ENCODE assay signal across 7 mouse cellular contexts in genomic region chr13:21160041-21160511, GRCm38 (mm10). TPM values are rescaled to one million over a fixed set of nuclear protein-coding genes. Genes with fewer than 3 reads are reported as not detected.
DNase-seq lines count a peak whose midpoint lies in the region; ATAC-seq lines count a peak whose summit lies in the region.

No protein-coding gene starts in this region.

- H3K4me2 ChIP-seq in lung, embryonic 16.5 days (ENCODE audit: low read depth, low read length) = peak overlapping the region; percentile 93
- H3K4me2 ChIP-seq in embryonic facial prominence, embryonic 12.5 days (replicated peaks) = peak overlapping the region; percentile 76
- H3K4me2 ChIP-seq in hindbrain, embryonic 11.5 days (replicated peaks; ENCODE audit: low read depth, low read length) = peak overlapping the region; percentile 86
- peak overlapping the region; percentile 83 for H3K4me2 ChIP-seq in midbrain, embryonic 12.5 days (replicated peaks)

- H3K27me3 ChIP-seq in lung, embryonic 16.5 days (ENCODE audit: control insufficient read depth, insufficient read depth, low read depth, low read length) = no peaks in the 10 kb centered on the region
- no peaks in the 10 kb centered on the region for H3K27me3 ChIP-seq in embryonic facial prominence, embryonic 12.5 days
- no peaks in the 10 kb centered on the region for H3K27me3 ChIP-seq in hindbrain, embryonic 11.5 days (ENCODE audit: control insufficient read depth, insufficient read depth, low read length)
- peaks cover 7% of the 10 kb centered on the region; the same call in 1 of the 2 replicates for H3K27me3 ChIP-seq in midbrain, embryonic 12.5 days

- H3K4me3 ChIP-seq in lung, embryonic 16.5 days (ENCODE audit: low read length) = peak overlapping the region; percentile 86
- peak overlapping the region; percentile 57 for H3K4me3 ChIP-seq in embryonic facial prominence, embryonic 12.5 days
- H3K4me3 ChIP-seq in hindbrain, embryonic 11.5 days (ENCODE audit: low read depth, low read length) = peak overlapping the region; percentile 46
- H3K4me3 ChIP-seq in midbrain, embryonic 12.5 days = peak overlapping the region; percentile 60

- whole genome bisulfite sequencing in lung, embryonic 16.5 days = under 1% methylated on average over 16 of the region's 16 CpGs
- under 1% methylated on average over 16 of the region's 16 CpGs for WGBS in embryonic facial prominence, embryonic 12.5 days
- under 1% methylated on average over 16 of the region's 16 CpGs for WGBS in hindbrain, embryonic 11.5 days
- under 1% methylated on average over 16 of the region's 16 CpGs for WGBS in midbrain, embryonic 12.5 days

- H3K9ac ChIP-seq in lung, embryonic 16.5 days (ENCODE audit: low read length) = peak overlapping the region; percentile 64
- peak overlapping the region; percentile 45 for H3K9ac ChIP-seq in embryonic facial prominence, embryonic 12.5 days
- H3K9ac ChIP-seq in hindbrain, embryonic 11.5 days (ENCODE audit: low read depth, low read length) = peak overlapping the region; percentile 31
- peak overlapping the region; percentile 53 for H3K9ac ChIP-seq in midbrain, embryonic 12.5 days (replicated peaks)

- no peak overlapping the region for H3K27ac ChIP-seq in lung, embryonic 16.5 days (ENCODE audit: low read length)
- H3K27ac ChIP-seq in embryonic facial prominence, embryonic 12.5 days = no peak overlapping the region
- no peak overlapping the region for H3K27ac ChIP-seq in hindbrain, embryonic 11.5 days (ENCODE audit: low read depth, low read length)
- no peak overlapping the region for H3K27ac ChIP-seq in midbrain, embryonic 12.5 days (replicated peaks)

- peak; percentile 7; the same call in 1 of the 2 replicates for ATAC-seq in lung, embryonic 16.5 days (ENCODE audit: low read depth)
- ATAC-seq in embryonic facial prominence, embryonic 12.5 days (ENCODE audit: insufficient number of reproducible peaks, insufficient read depth, low FRiP score, low TSS enrichment) = peak; percentile 44; the same call in 1 of the 2 replicates
- ATAC-seq in hindbrain, embryonic 11.5 days (ENCODE audit: low FRiP score) = peak; percentile 34
- ATAC-seq in midbrain, embryonic 12.5 days (ENCODE audit: low FRiP score, low read depth) = peak; percentile 41
- no peak for ATAC-seq in activated CD4-positive, CD25-positive, alpha-beta regulatory T cell, adult 4 months

- no peak for DNase-seq in lung, postnatal 25 days (ENCODE audit: low spot score)
- peak; percentile 52 for DNase-seq in hindbrain, embryonic 11.5 days (ENCODE audit: low spot score)
- DNase-seq in layer of hippocampus, adult 9-11 months = no peak

- peaks cover 5% of the 10 kb centered on the region; the same call in 1 of the 2 replicates for H3K4me1 ChIP-seq in lung, embryonic 16.5 days (replicated peaks; ENCODE audit: control insufficient read depth, insufficient read depth, low read length)
- H3K4me1 ChIP-seq in embryonic facial prominence, embryonic 12.5 days = no peaks in the 10 kb centered on the region; the same call in 1 of the 2 replicates
- no peaks in the 10 kb centered on the region for H3K4me1 ChIP-seq in hindbrain, embryonic 11.5 days (replicated peaks; ENCODE audit: control insufficient read depth, insufficient read depth, low read length)
- peaks cover 11% of the 10 kb centered on the region; the same call in 1 of the 2 replicates for H3K4me1 ChIP-seq in midbrain, embryonic 12.5 days

- H3K36me3 ChIP-seq in lung, embryonic 16.5 days (ENCODE audit: control insufficient read depth, insufficient read depth, low read length) = no peaks in the 10 kb centered on the region
- H3K36me3 ChIP-seq in embryonic facial prominence, embryonic 12.5 days = no peaks in the 10 kb centered on the region
- H3K36me3 ChIP-seq in hindbrain, embryonic 11.5 days (ENCODE audit: control insufficient read depth, insufficient read depth, low read length) = no peaks in the 10 kb centered on the region
- H3K36me3 ChIP-seq in midbrain, embryonic 12.5 days = no peaks in the 10 kb centered on the region

- no peaks in the 10 kb centered on the region for H3K9me3 ChIP-seq in lung, embryonic 16.5 days (ENCODE audit: control insufficient read depth, low read length)
- H3K9me3 ChIP-seq in embryonic facial prominence, embryonic 12.5 days = no peaks in the 10 kb centered on the region
- H3K9me3 ChIP-seq in hindbrain, embryonic 11.5 days (ENCODE audit: control insufficient read depth, low read length) = no peaks in the 10 kb centered on the region
- no peaks in the 10 kb centered on the region for H3K9me3 ChIP-seq in midbrain, embryonic 12.5 days

RNA-seq across cellular contexts. Expression of gene Olfr1368, which starts 14.4 kb away (rescaled TPM):
- not detected in 2 replicates for polyA plus RNA-seq in lung, embryonic 16.5 days (2015; fragmentation: Nextera tagmentation; extraction: Ambion mirVana)
- polyA plus RNA-seq in embryonic facial prominence, embryonic 12.5 days (2016; fragmentation: Nextera tagmentation; extraction: Ambion mirVana) = not detected in 2 replicates
- polyA plus RNA-seq in hindbrain, embryonic 11.5 days (2014; fragmentation: Nextera tagmentation; extraction: Ambion mirVana) = not detected in 2 replicates
- polyA plus RNA-seq in midbrain, embryonic 12.5 days (2016; fragmentation: Nextera tagmentation; extraction: Ambion mirVana) = not detected in 2 replicates
- polyA plus RNA-seq in activated CD4-positive, CD25-positive, alpha-beta regulatory T cell, adult 4 months (2017; shearing (Covaris generic)) = not detected

RNA-seq across cellular contexts. Expression of gene Trim27, which starts 19.2 kb away (rescaled TPM):
- polyA plus RNA-seq in lung, embryonic 16.5 days (2015; fragmentation: Nextera tagmentation; extraction: Ambion mirVana) = 105 and 108 TPM in 2 replicates
- 167 and 170 TPM in 2 replicates for polyA plus RNA-seq in embryonic facial prominence, embryonic 12.5 days (2016; fragmentation: Nextera tagmentation; extraction: Ambion mirVana)
- polyA plus RNA-seq in hindbrain, embryonic 11.5 days (2014; fragmentation: Nextera tagmentation; extraction: Ambion mirVana) = 133 and 144 TPM in 2 replicates
- polyA plus RNA-seq in midbrain, embryonic 12.5 days (2016; fragmentation: Nextera tagmentation; extraction: Ambion mirVana) = 132 and 140 TPM in 2 replicates
- polyA plus RNA-seq in activated CD4-positive, CD25-positive, alpha-beta regulatory T cell, adult 4 months (2017; shearing (Covaris generic)) = 10 to 100 TPM; 16.2 to 18.4 TPM

RNA-seq across cellular contexts. Expression of gene Olfr263, which starts 30.6 kb away (rescaled TPM):
- polyA plus RNA-seq in lung, embryonic 16.5 days (2015; fragmentation: Nextera tagmentation; extraction: Ambion mirVana) = not detected in 2 replicates
- not detected in 2 replicates for polyA plus RNA-seq in embryonic facial prominence, embryonic 12.5 days (2016; fragmentation: Nextera tagmentation; extraction: Ambion mirVana)
- not detected in 2 replicates for polyA plus RNA-seq in hindbrain, embryonic 11.5 days (2014; fragmentation: Nextera tagmentation; extraction: Ambion mirVana)
- not detected in 2 replicates for polyA plus RNA-seq in midbrain, embryonic 12.5 days (2016; fragmentation: Nextera tagmentation; extraction: Ambion mirVana)
- not detected for polyA plus RNA-seq in activated CD4-positive, CD25-positive, alpha-beta regulatory T cell, adult 4 months (2017; shearing (Covaris generic))

RNA-seq across cellular contexts. Expression of gene Olfr1369-ps1, which starts 48.8 kb away (rescaled TPM):
- polyA plus RNA-seq in lung, embryonic 16.5 days (2015; fragmentation: Nextera tagmentation; extraction: Ambion mirVana) = not detected in 2 replicates
- polyA plus RNA-seq in embryonic facial prominence, embryonic 12.5 days (2016; fragmentation: Nextera tagmentation; extraction: Ambion mirVana) = 0.04 TPM in 1 of 2 replicates, not detected in the other
- 0.04 TPM in 1 of 2 replicates, not detected in the other for polyA plus RNA-seq in hindbrain, embryonic 11.5 days (2014; fragmentation: Nextera tagmentation; extraction: Ambion mirVana)
- 0.06 and 0.07 TPM in 2 replicates for polyA plus RNA-seq in midbrain, embryonic 12.5 days (2016; fragmentation: Nextera tagmentation; extraction: Ambion mirVana)
- polyA plus RNA-seq in activated CD4-positive, CD25-positive, alpha-beta regulatory T cell, adult 4 months (2017; shearing (Covaris generic)) = under 1 TPM; 0.09 to 0.13 TPM
